ENCODE assay signal across 12 mouse cellular contexts in genomic region chr2:71159576-71160306, GRCm38 (mm10). TPM values are rescaled to one million over a fixed set of nuclear protein-coding genes. Genes with fewer than 3 reads are reported as not detected.
DNase-seq lines count a peak whose midpoint lies in the region; ATAC-seq lines count a peak whose summit lies in the region.
"Had no signal": no experiment of that assay in that cellular context is flagged by ENCODE, and none has a peak within 500 bp of the region (broad histone marks: within the 10 kb centered on the region; RNA-seq: fewer than 3 reads in every experiment).

No protein-coding gene starts in this region.

- no peaks in the 10 kb centered on the region for H3K9me3 ChIP-seq in embryonic facial prominence, embryonic 14.5 days (ENCODE audit: control insufficient read depth, low read length)
- no peaks in the 10 kb centered on the region for H3K9me3 ChIP-seq in embryonic facial prominence, embryonic 10.5 days
- H3K9me3 ChIP-seq in liver, embryonic 11.5 days (ENCODE audit: control insufficient read depth, low read length): no peaks in the 10 kb centered on the region
- no peaks in the 10 kb centered on the region for H3K9me3 ChIP-seq in forebrain, embryonic 13.5 days (replicated peaks)
- no peaks in the 10 kb centered on the region for H3K9me3 ChIP-seq in midbrain, embryonic 14.5 days (ENCODE audit: control insufficient read depth, low read length)
- H3K9me3 ChIP-seq in kidney, embryonic 15.5 days (replicated peaks): no peaks in the 10 kb centered on the region

- H3K27me3 ChIP-seq in embryonic facial prominence, embryonic 14.5 days (replicated peaks; ENCODE audit: control insufficient read depth, insufficient read depth, low read length): no peaks in the 10 kb centered on the region
- H3K27me3 ChIP-seq in embryonic facial prominence, embryonic 10.5 days (replicated peaks; ENCODE audit: low read depth, poor library complexity, severe bottlenecking): no peaks in the 10 kb centered on the region
- H3K27me3 ChIP-seq in liver, embryonic 11.5 days (replicated peaks; ENCODE audit: control insufficient read depth, insufficient read depth, low read length): no peaks in the 10 kb centered on the region
- H3K27me3 ChIP-seq in forebrain, embryonic 13.5 days: no peaks in the 10 kb centered on the region
- no peaks in the 10 kb centered on the region for H3K27me3 ChIP-seq in midbrain, embryonic 14.5 days (ENCODE audit: control insufficient read depth, insufficient read depth, low read length)
- no peaks in the 10 kb centered on the region for H3K27me3 ChIP-seq in kidney, embryonic 15.5 days

- no peak overlapping the region for H3K9ac ChIP-seq in embryonic facial prominence, embryonic 14.5 days (ENCODE audit: low read depth, low read length)
- H3K9ac ChIP-seq in liver, embryonic 11.5 days (ENCODE audit: low read depth, low read length): no peak overlapping the region
- no peak overlapping the region for H3K9ac ChIP-seq in forebrain, embryonic 13.5 days
- H3K9ac ChIP-seq in midbrain, embryonic 14.5 days (replicated peaks; ENCODE audit: low read length): no peak overlapping the region
- H3K9ac ChIP-seq in kidney, embryonic 15.5 days: no peak overlapping the region

- peak; percentile 30; the same call in 1 of the 2 replicates for ATAC-seq in embryonic facial prominence, embryonic 14.5 days (ENCODE audit: low read depth)
- ATAC-seq in liver, embryonic 11.5 days (replicated peaks; ENCODE audit: low FRiP score): no peak
- ATAC-seq in forebrain, embryonic 13.5 days: no peak
- ATAC-seq in midbrain, embryonic 14.5 days (ENCODE audit: low FRiP score, low TSS enrichment): no peak
- ATAC-seq in kidney, embryonic 15.5 days (replicated peaks; ENCODE audit: low FRiP score): no peak

- WGBS in embryonic facial prominence, embryonic 14.5 days: 84% methylated on average over 16 of the region's 16 CpGs
- WGBS in embryonic facial prominence, embryonic 10.5 days: 85% methylated on average over 16 of the region's 16 CpGs
- 82% methylated on average over 16 of the region's 16 CpGs for WGBS in liver, embryonic 11.5 days
- WGBS in forebrain, embryonic 13.5 days: 70% methylated on average over 16 of the region's 16 CpGs
- WGBS in midbrain, embryonic 14.5 days: 78% methylated on average over 16 of the region's 16 CpGs
- 79% methylated on average over 16 of the region's 16 CpGs for WGBS in kidney, embryonic 15.5 days

- H3K27ac ChIP-seq in embryonic facial prominence, embryonic 14.5 days (replicated peaks; ENCODE audit: low read depth, low read length): no peak overlapping the region
- no peak overlapping the region for H3K27ac ChIP-seq in embryonic facial prominence, embryonic 10.5 days (replicated peaks)
- H3K27ac ChIP-seq in liver, embryonic 11.5 days (ENCODE audit: low read depth, low read length): no peak overlapping the region
- H3K27ac ChIP-seq in forebrain, embryonic 13.5 days: peak overlapping the region; percentile 62
- H3K27ac ChIP-seq in midbrain, embryonic 14.5 days (replicated peaks; ENCODE audit: low read depth, low read length): peak overlapping the region; percentile 63
- no peak overlapping the region for H3K27ac ChIP-seq in kidney, embryonic 15.5 days

- no peak overlapping the region for H3K4me3 ChIP-seq in embryonic facial prominence, embryonic 14.5 days (ENCODE audit: low read depth, low read length)
- H3K4me3 ChIP-seq in embryonic facial prominence, embryonic 10.5 days: no peak overlapping the region
- no peak overlapping the region for H3K4me3 ChIP-seq in liver, embryonic 11.5 days (ENCODE audit: low read depth, low read length)
- H3K4me3 ChIP-seq in forebrain, embryonic 13.5 days: peak overlapping the region; percentile 13; the same call in 1 of the 2 replicates
- H3K4me3 ChIP-seq in midbrain, embryonic 14.5 days (replicated peaks; ENCODE audit: low read depth, low read length): no peak overlapping the region
- no peak overlapping the region for H3K4me3 ChIP-seq in kidney, embryonic 15.5 days (replicated peaks)
- H3K4me3 ChIP-seq: myocyte had no signal

- no peaks in the 10 kb centered on the region for H3K4me1 ChIP-seq in embryonic facial prominence, embryonic 14.5 days (ENCODE audit: control insufficient read depth, insufficient read depth, low read length)
- H3K4me1 ChIP-seq in embryonic facial prominence, embryonic 10.5 days: peaks cover 14% of the 10 kb centered on the region
- H3K4me1 ChIP-seq in liver, embryonic 11.5 days (replicated peaks; ENCODE audit: control insufficient read depth, insufficient read depth, low read length): peaks cover 15% of the 10 kb centered on the region
- peaks cover 27% of the 10 kb centered on the region for H3K4me1 ChIP-seq in forebrain, embryonic 13.5 days
- H3K4me1 ChIP-seq in midbrain, embryonic 14.5 days (ENCODE audit: control insufficient read depth, insufficient read depth, low read length): 0 out of 2 replicates have a peak, but pooled peaks cover 7% of the 10 kb centered on the region
- H3K4me1 ChIP-seq in kidney, embryonic 15.5 days: peaks cover 26% of the 10 kb centered on the region

- no peak overlapping the region for H3K4me2 ChIP-seq in embryonic facial prominence, embryonic 14.5 days (ENCODE audit: low read depth, low read length)
- H3K4me2 ChIP-seq in liver, embryonic 11.5 days: peak overlapping the region; percentile 0; the same call in 1 of the 2 replicates
- H3K4me2 ChIP-seq in forebrain, embryonic 13.5 days: peak overlapping the region; percentile 49
- H3K4me2 ChIP-seq in midbrain, embryonic 14.5 days (ENCODE audit: low read length): peak overlapping the region; percentile 35
- no peak overlapping the region for H3K4me2 ChIP-seq in kidney, embryonic 15.5 days

- DNase-seq in embryonic facial prominence, embryonic 14.5 days (ENCODE audit: low spot score): no peak
- DNase-seq in embryonic facial prominence, embryonic 10.5 days (ENCODE audit: low spot score): no peak
- no peak for DNase-seq in liver, embryonic 11.5 days (ENCODE audit: low spot score)
- no peak for DNase-seq in liver
- DNase-seq in midbrain, embryonic 14.5 days: no peak
- no peak for DNase-seq in gastrocnemius, adult 18-20 months (ENCODE audit: low spot score)
- DNase-seq: cerebellum, adult 2 months; kidney, adult 9 months had no signal

- no peaks in the 10 kb centered on the region for H3K36me3 ChIP-seq in embryonic facial prominence, embryonic 14.5 days (ENCODE audit: control insufficient read depth, insufficient read depth, low read length)
- H3K36me3 ChIP-seq in embryonic facial prominence, embryonic 10.5 days (replicated peaks): no peaks in the 10 kb centered on the region
- H3K36me3 ChIP-seq in liver, embryonic 11.5 days (ENCODE audit: control insufficient read depth, insufficient read depth, low read length): no peaks in the 10 kb centered on the region
- no peaks in the 10 kb centered on the region for H3K36me3 ChIP-seq in forebrain, embryonic 13.5 days (ENCODE audit: poor library complexity, severe bottlenecking)
- H3K36me3 ChIP-seq in midbrain, embryonic 14.5 days (ENCODE audit: control insufficient read depth, insufficient read depth, low read length): no peaks in the 10 kb centered on the region
- H3K36me3 ChIP-seq in kidney, embryonic 15.5 days: no peaks in the 10 kb centered on the region

RNA-seq across cellular contexts. Expression of gene Cybrd1, which starts 42.0 kb away (rescaled TPM):
- polyA plus RNA-seq in embryonic facial prominence, embryonic 14.5 days (2014; fragmentation: Nextera tagmentation; extraction: Ambion mirVana): 4.5 and 4.6 TPM in 2 replicates
- 0.52 and 0.83 TPM in 2 replicates for polyA plus RNA-seq in embryonic facial prominence, embryonic 10.5 days (2016; fragmentation: Nextera tagmentation; extraction: Ambion mirVana)
- 0.84 and 0.91 TPM in 2 replicates for polyA plus RNA-seq in liver, embryonic 11.5 days (2014; fragmentation: Nextera tagmentation; extraction: Ambion mirVana)
- 0.22 and 0.30 TPM in 2 replicates for polyA plus RNA-seq in forebrain, embryonic 13.5 days (2015; fragmentation: Nextera tagmentation; extraction: Ambion mirVana)
- polyA plus RNA-seq in midbrain, embryonic 14.5 days (2014; fragmentation: Nextera tagmentation; extraction: Ambion mirVana): 1.6 and 1.7 TPM in 2 replicates
- under 1 TPM; 0.14 to 0.21 TPM for total RNA-seq in gastrocnemius, adult 18-20 months (2021)
- 1.5 and 1.8 TPM in 2 replicates for polyA plus RNA-seq in kidney, embryonic 15.5 days (2015; fragmentation: Nextera tagmentation; extraction: Ambion mirVana)
- total RNA-seq: granulocyte monocyte progenitor cell, adult 5-6 weeks had no signal

RNA-seq across cellular contexts. Expression of gene Dync1i2, which starts 51.8 kb away (rescaled TPM):
- polyA plus RNA-seq in embryonic facial prominence, embryonic 14.5 days (2014; fragmentation: Nextera tagmentation; extraction: Ambion mirVana): 103 and 105 TPM in 2 replicates
- polyA plus RNA-seq in embryonic facial prominence, embryonic 10.5 days (2016; fragmentation: Nextera tagmentation; extraction: Ambion mirVana): 119 and 122 TPM in 2 replicates
- 78.5 and 82.2 TPM in 2 replicates for polyA plus RNA-seq in liver, embryonic 11.5 days (2014; fragmentation: Nextera tagmentation; extraction: Ambion mirVana)
- 177 and 182 TPM in 2 replicates for polyA plus RNA-seq in forebrain, embryonic 13.5 days (2015; fragmentation: Nextera tagmentation; extraction: Ambion mirVana)
- polyA plus RNA-seq in midbrain, embryonic 14.5 days (2014; fragmentation: Nextera tagmentation; extraction: Ambion mirVana): 184 and 231 TPM in 2 replicates
- total RNA-seq in gastrocnemius, adult 18-20 months (2021): 10 to 100 TPM; 40.4 to 42.3 TPM
- 83.2 and 85.6 TPM in 2 replicates for polyA plus RNA-seq in kidney, embryonic 15.5 days (2015; fragmentation: Nextera tagmentation; extraction: Ambion mirVana)

Comparison
In these comparisons a context has a peak if more than half of its experiments do, and no peak if none do; other contexts are left out.
1. H3K27ac ChIP-seq: peak in forebrain, embryonic 13.5 days (single experiment) and midbrain, embryonic 14.5 days (single experiment); none in embryonic facial prominence, embryonic 14.5 days (single experiment), embryonic facial prominence, embryonic 10.5 days (single experiment), liver, embryonic 11.5 days (single experiment) and kidney, embryonic 15.5 days (single experiment).
2. H3K4me2 ChIP-seq: peak in liver, embryonic 11.5 days (single experiment), forebrain, embryonic 13.5 days (single experiment) and midbrain, embryonic 14.5 days (single experiment); none in embryonic facial prominence, embryonic 14.5 days (single experiment) and kidney, embryonic 15.5 days (single experiment).